Mouse (Mus musculus): ENCODE data around the gene Dbndd2.
A peak's percentile ranks its signal among the peaks of the same experiment; 100 is the strongest.

Dbndd2 gene

GRCm38 (mm10) chr2:164540652-164541427 is 54.9 kb downstream of the Dbndd2 start:
- DNase-seq (ENCODE audit: low read depth, low spot score), result no peak

- peak; percentile 59 for DNase-seq (ENCODE audit: low read depth, low spot score)
Measured at GRCm38 (mm10) chr2:164542132-164542531, 56.2 kb downstream of the Dbndd2 start.

DNA sequence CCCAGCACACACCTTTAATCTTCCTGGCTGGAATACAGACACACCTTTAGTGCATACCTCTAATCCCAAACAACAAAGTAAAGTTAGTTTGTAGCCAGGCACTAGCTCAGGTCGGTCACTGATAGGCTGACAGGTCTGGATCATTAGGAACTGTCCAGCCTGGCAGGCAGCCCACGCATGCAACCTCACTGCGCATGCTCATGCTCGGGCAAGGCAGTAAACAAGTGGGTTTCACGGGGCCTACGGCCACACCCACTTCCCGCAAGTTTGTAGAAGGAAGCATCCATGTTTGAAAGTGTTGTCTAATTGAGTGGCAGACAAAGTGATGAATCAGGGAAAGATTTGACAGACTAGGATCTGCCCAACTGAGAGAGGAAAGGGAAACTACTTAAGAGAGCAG is 56.7 kb downstream of the Dbndd2 start:
- DNase-seq (ENCODE audit: low read depth, low spot score), result no peak

Measured in brain, adult 2 months (tissue).